Mouse (Mus musculus) MEL (cell line): ENCODE measurements around the gene Atp6v0b. TPM values are rescaled to one million over a fixed set of nuclear protein-coding genes. Genes with fewer than 3 reads are reported as not detected.

Experiments
- DNase-seq: peaks from one replicate; pipeline ENCODE4 v3.0.0; 2011; ENCODE audit warnings: low read depth, low spot score
- H3K27ac ChIP-seq: 2 replicates; pipeline ENCODE4 v1.5.1; 2012; ENCODE audit warnings: low read depth, mild to moderate bottlenecking, control low read depth, low read length, moderate library complexity; ENCODE audit not compliant: control insufficient read depth
- H3K27me3 ChIP-seq, 2 experiments: fragments of 150-350 bp in 1 of 2; sonication (generic) in 1 of 2; 2 replicates each; pipeline ENCODE4 v1.6.1; 2012; ENCODE audit warnings: low read length in 2 of 2, mild to moderate bottlenecking in 2 of 2, improper control_type of control experiment in 1 of 2, moderate library complexity in 1 of 2; ENCODE audit not compliant: insufficient read depth in 2 of 2, control insufficient read depth in 1 of 2
- H3K36me3 ChIP-seq, 2 experiments: 2 replicates each; pipeline ENCODE4 v1.6.1; 2012 to 2014; ENCODE audit warnings: low read length in 2 of 2, improper control_type of control experiment in 1 of 2, inconsistent platforms in 1 of 2, mild to moderate bottlenecking in 1 of 2; ENCODE audit not compliant: insufficient read depth in 2 of 2, control insufficient read depth in 1 of 2
- H3K4me1 ChIP-seq, 2 experiments: fragments of 150-350 bp in 1 of 2; sonication (generic) in 1 of 2; 2 replicates each; pipeline ENCODE4 v1.6.1; 2012; ENCODE audit warnings: low read length in 2 of 2, improper control_type of control experiment in 1 of 2, mild to moderate bottlenecking in 1 of 2; ENCODE audit not compliant: insufficient read depth in 2 of 2, control insufficient read depth in 1 of 2
- H3K4me3 ChIP-seq, 2 experiments: fragments of 150-350 bp in 1 of 2; sonication (generic) in 1 of 2; 2 replicates each; pipeline ENCODE4 v1.5.1; 2012; ENCODE audit warnings: low read depth in 2 of 2, low read length in 2 of 2, mild to moderate bottlenecking in 2 of 2, moderate library complexity in 2 of 2, control low read depth in 1 of 2, improper control_type of control experiment in 1 of 2; ENCODE audit not compliant: control insufficient read depth in 1 of 2, insufficient read depth in 1 of 2
- H3K79me2 ChIP-seq: 2 replicates; pipeline ENCODE4 v1.6.1; 2012; ENCODE audit warnings: mild to moderate bottlenecking, low read length, moderate library complexity; ENCODE audit not compliant: control insufficient read depth, poor library complexity, insufficient read depth
- H3K9ac ChIP-seq: 2 replicates; pipeline ENCODE4 v1.6.1; 2012; ENCODE audit warnings: low read depth, mild to moderate bottlenecking, control low read depth, low read length, moderate library complexity; ENCODE audit not compliant: control insufficient read depth, poor library complexity, severe bottlenecking
- H3K9me3 ChIP-seq: fragments of 150-350 bp; sonication (generic); replicated peaks from 2 replicates; pipeline ENCODE4 v1.6.1; 2012; ENCODE audit warnings: mild to moderate bottlenecking, low read length, improper control_type of control experiment, moderate library complexity; ENCODE audit not compliant: insufficient read depth
- BHLHE40 ChIP-seq: IDR thresholded peaks from 2 replicates; pipeline ENCODE4 v1.6.1; 2012; ENCODE audit warnings: low read depth, mild to moderate bottlenecking, inconsistent platforms, low read length, improper control_type of control experiment, borderline replicate concordance
- CHD2 ChIP-seq: IDR thresholded peaks from 2 replicates; pipeline ENCODE4 v1.6.1; 2011; ENCODE audit warnings: low read length, improper control_type of control experiment
- CTCF ChIP-seq, 3 experiments: IDR thresholded peaks in 2 of 3; conservative IDR thresholded peaks in 1 of 3; 2 replicates each; pipeline ENCODE4 v1.5.1; 2011 to 2012; ENCODE audit warnings: low read length in 3 of 3, low read depth in 2 of 3, mild to moderate bottlenecking in 2 of 3, improper control_type of control experiment in 1 of 3, inconsistent platforms in 1 of 3, mixed read lengths in 1 of 3, moderate library complexity in 1 of 3; ENCODE audit not compliant: control insufficient read depth in 1 of 3, insufficient read depth in 1 of 3, poor library complexity in 1 of 3, severe bottlenecking in 1 of 3
- E2F4 ChIP-seq: IDR thresholded peaks from 2 replicates; pipeline ENCODE4 v1.6.1; 2011; ENCODE audit warnings: low read depth, low read length, improper control_type of control experiment, borderline replicate concordance
- HCFC1 ChIP-seq: IDR thresholded peaks from 2 replicates; pipeline ENCODE4 v1.6.1; 2012; ENCODE audit warnings: low read depth, mild to moderate bottlenecking, inconsistent platforms, low read length, improper control_type of control experiment, moderate library complexity
- MAFK ChIP-seq: IDR thresholded peaks from 2 replicates; pipeline ENCODE4 v1.6.1; 2011; ENCODE audit warnings: low read depth, mild to moderate bottlenecking, low read length, improper control_type of control experiment, borderline replicate concordance
- MAZ ChIP-seq: IDR thresholded peaks from 2 replicates; pipeline ENCODE4 v1.6.1; 2012; ENCODE audit warnings: low read depth, mild to moderate bottlenecking, inconsistent platforms, low read length, improper control_type of control experiment
- MEF2A ChIP-seq: IDR thresholded peaks from 2 replicates; pipeline ENCODE4 v1.6.1; 2014; ENCODE audit warnings: low read depth, mild to moderate bottlenecking, inconsistent platforms, low read length, improper control_type of control experiment; ENCODE audit not compliant: poor library complexity, insufficient replicate concordance, severe bottlenecking; ENCODE audit errors: extremely low read depth
- MXI1 ChIP-seq: IDR thresholded peaks from 2 replicates; pipeline ENCODE4 v1.6.1; 2011; ENCODE audit warnings: mild to moderate bottlenecking, low read depth, low read length, improper control_type of control experiment
- MYB ChIP-seq: IDR thresholded peaks from 2 replicates; pipeline ENCODE4 v1.6.1; 2011; ENCODE audit warnings: mild to moderate bottlenecking, low read depth, low read length, improper control_type of control experiment
- NELFE ChIP-seq: IDR thresholded peaks from 2 replicates; pipeline ENCODE4 v1.6.1; 2011; ENCODE audit warnings: low read depth, low read length, improper control_type of control experiment
- POLR2A ChIP-seq, 2 experiments: IDR thresholded peaks; 2 replicates each; pipeline ENCODE4 v1.6.1; 2011 to 2012; ENCODE audit warnings: low read length in 2 of 2, mild to moderate bottlenecking in 2 of 2, control low read depth in 1 of 2, improper control_type of control experiment in 1 of 2, low read depth in 1 of 2, moderate library complexity in 1 of 2; ENCODE audit not compliant: control insufficient read depth in 1 of 2, insufficient read depth in 1 of 2, poor library complexity in 1 of 2
- POLR2AphosphoS2 ChIP-seq: IDR thresholded peaks from 2 replicates; pipeline ENCODE4 v1.6.1; 2011; ENCODE audit warnings: low read length, improper control_type of control experiment
- POLR2AphosphoS5 ChIP-seq: IDR thresholded peaks from 2 replicates; pipeline ENCODE4 v1.6.1; 2012; ENCODE audit warnings: low read depth, borderline replicate concordance, mild to moderate bottlenecking, inconsistent platforms, low read length, moderate library complexity, mixed read lengths
- RAD21 ChIP-seq: IDR thresholded peaks from 2 replicates; pipeline ENCODE4 v1.6.1; 2011; ENCODE audit warnings: mild to moderate bottlenecking, low read depth, low read length, improper control_type of control experiment
- SIN3A ChIP-seq: IDR thresholded peaks from 2 replicates; pipeline ENCODE4 v1.6.1; 2012; ENCODE audit warnings: low read length, improper control_type of control experiment, inconsistent platforms
- SMC3 ChIP-seq: IDR thresholded peaks from 2 replicates; pipeline ENCODE4 v1.6.1; 2011; ENCODE audit warnings: low read depth, low read length, improper control_type of control experiment
- TAL1 ChIP-seq: IDR thresholded peaks from 2 replicates; pipeline ENCODE4 v1.6.1; 2012; ENCODE audit warnings: mild to moderate bottlenecking, inconsistent platforms, low read length, moderate library complexity, mixed read lengths
- TBP ChIP-seq: IDR thresholded peaks from 2 replicates; pipeline ENCODE4 v1.8.0; 2011; ENCODE audit warnings: low read depth, low read length, improper control_type of control experiment
- TCF12 ChIP-seq: IDR thresholded peaks from 2 replicates; pipeline ENCODE4 v1.6.1; 2014; ENCODE audit warnings: low read depth, mild to moderate bottlenecking, inconsistent platforms, low read length, improper control_type of control experiment, moderate library complexity
- USF2 ChIP-seq, 2 experiments: IDR thresholded peaks; 2 replicates each; pipeline ENCODE4 v1.6.1; 2011 to 2012; ENCODE audit warnings: improper control_type of control experiment in 2 of 2, low read length in 2 of 2, borderline replicate concordance in 1 of 2, inconsistent platforms in 1 of 2, low read depth in 1 of 2, mild to moderate bottlenecking in 1 of 2; ENCODE audit not compliant: insufficient read depth in 1 of 2
- ZC3H11A ChIP-seq: IDR thresholded peaks from 2 replicates; pipeline ENCODE4 v1.6.1; 2012; ENCODE audit warnings: low read depth, mild to moderate bottlenecking, inconsistent platforms, low read length, improper control_type of control experiment
- ZKSCAN1 ChIP-seq: IDR thresholded peaks from 2 replicates; pipeline ENCODE4 v1.6.1; 2012; ENCODE audit warnings: low read depth, mild to moderate bottlenecking, inconsistent platforms, low read length, improper control_type of control experiment, moderate library complexity
- ZNF384 ChIP-seq: IDR thresholded peaks from 2 replicates; pipeline ENCODE4 v1.6.1; 2012; ENCODE audit warnings: low read depth, mild to moderate bottlenecking, inconsistent platforms, low read length, improper control_type of control experiment
- polyA plus RNA-seq, 2 experiments: library from polyadenylated mRNA; stranded (reverse) in 1 of 2; unstranded in 1 of 2; fragments of >175 nt in 1 of 2; fragments of >200 nt in 1 of 2; gene quantifications; 2 replicates each; pipeline versions ENCODE4 v1.2.1 to v1.2.4; 2012; ENCODE audit warnings: low replicate concordance in 2 of 2, low read depth in 1 of 2; ENCODE audit not compliant: insufficient read length in 2 of 2, insufficient read depth in 1 of 2, missing spikeins in 1 of 2
- total RNA-seq: library from RNA; depleted of rRNA; stranded (reverse); fragments of 300-350 nt; gene quantifications from 2 replicates; pipeline ENCODE4 v1.2.3, GENCODE M21; 2012

Gene Atp6v0b
- total and polyA plus RNA-seq, 3 experiments = 286 to 343 TPM; not detected in 1

DNA sequence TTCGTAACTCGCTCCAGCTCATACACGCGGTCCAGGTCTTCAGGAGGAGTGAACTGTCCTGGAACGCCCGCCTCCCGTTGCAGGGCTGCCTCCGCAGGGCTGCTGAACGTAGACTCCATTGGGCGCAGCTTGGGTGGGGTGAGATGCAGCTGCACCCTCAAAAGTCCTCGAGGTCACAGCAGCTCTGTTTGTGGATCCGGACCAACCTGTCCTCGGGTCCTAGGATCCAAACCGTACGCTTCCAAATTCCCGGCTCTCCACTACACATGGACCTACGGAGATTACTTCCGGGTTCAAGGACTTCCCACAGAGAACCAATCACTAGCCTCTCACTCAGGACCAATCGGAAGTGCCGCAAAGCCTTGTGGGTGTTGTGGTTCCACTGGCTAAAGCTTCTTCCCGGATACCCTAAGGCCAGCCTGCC, 4.6 kb upstream of the Atp6v0b start, which contains the start of gene Dph2 (continued):
- TF ChIP-seq MEF2A (no peak), CTCF (IDR thresholded peaks at IDR 0.05 in 2 of 3, conservative IDR thresholded peaks at IDR 0.05 in 1 of 3; ENCODE audit: control insufficient read depth in 1 of 3, insufficient read depth in 1 of 3, low read depth in 2 of 3, low read length in 3 of 3, poor library complexity in 1 of 3, severe bottlenecking in 1 of 3) (no peak), HCFC1 (peak; percentile 98), SIN3A (peak; percentile 98)

GRCm38 (mm10) chr4:117890750-117891149, 3.6 kb upstream of the Atp6v0b start:
- peak overlapping the region; percentile 79 for H3K9ac ChIP-seq
- TF ChIP-seq POLR2AphosphoS2 (no peak), BHLHE40 (no peak), E2F4 (no peak), SMC3 (no peak), USF2 (IDR thresholded peaks at IDR 0.05; ENCODE audit: borderline replicate concordance in 1 of 2, insufficient read depth in 1 of 2, low read depth in 1 of 2, low read length in 2 of 2) (no peak), MXI1 (no peak), ZKSCAN1 (no peak), ZC3H11A (no peak), MAZ (no peak)
- no peaks in the 10 kb centered on the region; a peak in 1 of 4 replicates for H3K36me3 ChIP-seq

DNA sequence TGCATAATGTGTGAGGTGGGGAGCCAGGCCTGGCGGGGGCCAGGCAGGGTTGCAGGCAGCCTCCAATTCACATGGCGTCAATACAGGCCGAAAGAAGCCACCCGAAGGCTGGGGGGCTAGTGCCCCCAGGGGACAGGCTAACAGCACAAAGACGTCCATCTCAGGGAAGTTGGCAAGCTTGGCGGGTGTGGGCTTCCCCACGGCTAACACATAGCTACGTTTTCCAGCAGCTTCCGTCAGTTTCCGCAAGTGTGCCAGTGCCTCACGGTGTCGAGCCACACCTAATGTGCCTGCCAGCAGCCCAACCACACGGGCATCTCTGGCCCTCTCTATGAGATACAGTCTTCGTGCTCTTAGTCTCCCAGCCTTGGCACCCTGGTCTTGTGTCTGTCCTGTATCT, 2.9 kb upstream of the Atp6v0b start:
- H3K9me3 ChIP-seq = no peaks in the 10 kb centered on the region
- peaks cover 25% of the 10 kb centered on the region for H3K79me2 ChIP-seq
- H3K9ac ChIP-seq = no peak overlapping the region
- DNase-seq = no peak
- no peaks in the 10 kb centered on the region for H3K27me3 ChIP-seq
- H3K27ac ChIP-seq = no peak overlapping the region
- peaks cover 0 to 3% of the 10 kb centered on the region in 2 experiments; a peak in 3 of 4 replicates for H3K36me3 ChIP-seq
- H3K4me1 ChIP-seq = peaks cover 0 to 15% of the 10 kb centered on the region in 2 experiments; a peak in 3 of 4 replicates
- H3K4me3 ChIP-seq = no peak overlapping the region
- TF ChIP-seq POLR2A (IDR thresholded peaks at IDR 0.05; ENCODE audit: control insufficient read depth in 1 of 2, insufficient read depth in 1 of 2, low read depth in 1 of 2, low read length in 2 of 2, poor library complexity in 1 of 2) = no peak
- TF ChIP-seq POLR2AphosphoS5 = no peak
- no peak for TF ChIP-seq TCF12
- no peak for TF ChIP-seq POLR2AphosphoS2
- no peak for TF ChIP-seq USF2 (IDR thresholded peaks at IDR 0.05; ENCODE audit: borderline replicate concordance in 1 of 2, insufficient read depth in 1 of 2, low read depth in 1 of 2, low read length in 2 of 2)
- no peak for TF ChIP-seq BHLHE40
- TF ChIP-seq TAL1 = no peak
- no peak for TF ChIP-seq ZNF384
- no peak for TF ChIP-seq TBP
- no peak for TF ChIP-seq MAFK
- TF ChIP-seq HCFC1 = no peak
- no peak for TF ChIP-seq MEF2A
- TF ChIP-seq MYB = no peak
- no peak for TF ChIP-seq RAD21
- TF ChIP-seq CHD2 = no peak
- TF ChIP-seq CTCF (IDR thresholded peaks at IDR 0.05 in 2 of 3, conservative IDR thresholded peaks at IDR 0.05 in 1 of 3; ENCODE audit: control insufficient read depth in 1 of 3, insufficient read depth in 1 of 3, low read depth in 2 of 3, low read length in 3 of 3, poor library complexity in 1 of 3, severe bottlenecking in 1 of 3) = no peak
- TF ChIP-seq MAZ = no peak
- TF ChIP-seq NELFE = no peak

More at GRCm38 (mm10) chr4:117890750-117891149, 3.6 kb upstream of the Atp6v0b start:
- Histone ChIP-seq H3K79me2 (peaks cover 23% of the 10 kb centered on the region), H3K4me1 (peaks cover 0 to 11% of the 10 kb centered on the region in 2 experiments; a peak in 3 of 4 replicates), H3K27ac (no peak overlapping the region), H3K4me3 (peak overlapping the region; percentile 88 to 91; a peak in 3 of 4 replicates), H3K27me3 (no peaks in the 10 kb centered on the region), H3K9me3 (no peaks in the 10 kb centered on the region)
- DNase-seq = no peak
